Mouse (Mus musculus) E14TG2a.4 (cell line): ENCODE measurements at regions not wholly inside any gene's neighbourhood (a gene's known extent, or its start where the extent isn't known, plus 50 kb on each side); places are given as distances from the start of the nearest gene placed in this dataset.

Experiments
- H3K27me3 ChIP-seq: 2 replicates; pipeline ENCODE4 v1.6.1; 2014; ENCODE audit warnings: low read length, control low read depth; ENCODE audit not compliant: insufficient read depth
- H3K36me3 ChIP-seq: 2 replicates; pipeline ENCODE4 v1.6.1; 2014; ENCODE audit warnings: low read length, control low read depth; ENCODE audit not compliant: insufficient read depth
- H3K4me1 ChIP-seq: replicated peaks from 2 replicates; pipeline ENCODE4 v1.6.1; 2014; ENCODE audit warnings: low read depth, low read length, control low read depth
- H3K4me3 ChIP-seq: replicated peaks from 2 replicates; pipeline ENCODE4 v1.5.1; 2014; ENCODE audit warnings: mild to moderate bottlenecking, low read length
- H3K9me3 ChIP-seq: 2 replicates; pipeline ENCODE4 v1.6.1; 2014; ENCODE audit warnings: low read length, control low read depth
- CTCF ChIP-seq: conservative IDR thresholded peaks from 2 replicates; pipeline ENCODE4 v1.5.1; 2014; ENCODE audit warnings: low read length
- NANOG ChIP-seq: IDR thresholded peaks from 2 replicates; pipeline ENCODE4 v1.6.1; 2014; ENCODE audit warnings: borderline replicate concordance, low read length, mixed read lengths
- POU5F1 ChIP-seq: IDR thresholded peaks from 2 replicates; pipeline ENCODE4 v1.6.1; 2014; ENCODE audit warnings: low read length, borderline replicate concordance

- no peaks in the 10 kb centered on the region for H3K36me3 ChIP-seq
- no peaks in the 10 kb centered on the region for H3K9me3 ChIP-seq
- H3K27me3 ChIP-seq, result no peaks in the 10 kb centered on the region
- no peaks in the 10 kb centered on the region for H3K4me1 ChIP-seq
- H3K4me3 ChIP-seq, result no peak overlapping the region
- TF ChIP-seq POU5F1, result no peak
- no peak for TF ChIP-seq NANOG
- TF ChIP-seq CTCF, result no peak
Observed at GRCm38 (mm10) chr13:119310013-119310412, 118.4 kb upstream of the Paip1 start.

GRCm38 (mm10) chr13:119314356-119314755 is 114.0 kb upstream of the Paip1 start:
- TF ChIP-seq NANOG, result no peak
- Histone ChIP-seq H3K4me1 (no peaks in the 10 kb centered on the region), H3K9me3 (peaks cover 26% of the 10 kb centered on the region), H3K27me3 (no peaks in the 10 kb centered on the region), H3K4me3 (no peak overlapping the region), H3K36me3 (no peaks in the 10 kb centered on the region)

GRCm38 (mm10) chr13:119318358-119318757 is 110.0 kb upstream of the Paip1 start:
- TF ChIP-seq CTCF (no peak), NANOG (no peak), POU5F1 (no peak)
- Histone ChIP-seq H3K36me3 (no peaks in the 10 kb centered on the region), H3K4me3 (no peak overlapping the region), H3K9me3 (peaks cover 44% of the 10 kb centered on the region), H3K4me1 (no peaks in the 10 kb centered on the region), H3K27me3 (no peaks in the 10 kb centered on the region)

GRCm38 (mm10) chr13:119325510-119325909 is 102.9 kb upstream of the Paip1 start:
- Histone ChIP-seq H3K9me3 (peaks cover 15% of the 10 kb centered on the region), H3K4me3 (no peak overlapping the region), H3K4me1 (no peaks in the 10 kb centered on the region), H3K36me3 (no peaks in the 10 kb centered on the region), H3K27me3 (no peaks in the 10 kb centered on the region)
- TF ChIP-seq POU5F1 (no peak), CTCF (no peak), NANOG (no peak)

GRCm38 (mm10) chr13:119326877-119327625 is 101.3 kb upstream of the Paip1 start:
- H3K4me3 ChIP-seq, result no peak overlapping the region
- no peaks in the 10 kb centered on the region for H3K27me3 ChIP-seq
- no peaks in the 10 kb centered on the region for H3K36me3 ChIP-seq
- no peaks in the 10 kb centered on the region for H3K4me1 ChIP-seq
- TF ChIP-seq NANOG, result no peak
- no peak for TF ChIP-seq CTCF
- TF ChIP-seq POU5F1, result no peak
- peaks cover 8% of the 10 kb centered on the region for H3K9me3 ChIP-seq

GRCm38 (mm10) chr13:119328731-119329130 is 99.7 kb upstream of the Paip1 start:
- H3K4me3 ChIP-seq, result no peak overlapping the region
- H3K9me3 ChIP-seq, result peaks cover 6% of the 10 kb centered on the region
- H3K27me3 ChIP-seq, result no peaks in the 10 kb centered on the region
- H3K4me1 ChIP-seq, result no peaks in the 10 kb centered on the region
- TF ChIP-seq NANOG, result no peak
- TF ChIP-seq POU5F1, result no peak
- no peak for TF ChIP-seq CTCF
- H3K36me3 ChIP-seq, result no peaks in the 10 kb centered on the region

- no peak overlapping the region for H3K4me3 ChIP-seq
- H3K9me3 ChIP-seq, result peaks cover 3% of the 10 kb centered on the region
- TF ChIP-seq NANOG, result no peak
- no peak for TF ChIP-seq CTCF
- TF ChIP-seq POU5F1, result no peak
- H3K36me3 ChIP-seq, result peaks cover 6% of the 10 kb centered on the region
- no peaks in the 10 kb centered on the region for H3K27me3 ChIP-seq
- no peaks in the 10 kb centered on the region for H3K4me1 ChIP-seq
Observed at GRCm38 (mm10) chr13:119331815-119332214, 96.6 kb upstream of the Paip1 start.

GRCm38 (mm10) chr13:119333915-119334314 is 94.5 kb upstream of the Paip1 start:
- TF ChIP-seq NANOG, result no peak
- TF ChIP-seq POU5F1, result no peak
- no peak for TF ChIP-seq CTCF
- Histone ChIP-seq H3K36me3 (peaks cover 6% of the 10 kb centered on the region), H3K4me1 (no peaks in the 10 kb centered on the region), H3K27me3 (no peaks in the 10 kb centered on the region), H3K4me3 (no peak overlapping the region), H3K9me3 (no peaks in the 10 kb centered on the region)

- H3K4me1 ChIP-seq, result no peaks in the 10 kb centered on the region
- no peak overlapping the region for H3K4me3 ChIP-seq
- H3K27me3 ChIP-seq, result no peaks in the 10 kb centered on the region
- no peaks in the 10 kb centered on the region for H3K9me3 ChIP-seq
- TF ChIP-seq POU5F1, result no peak
- no peak for TF ChIP-seq CTCF
- TF ChIP-seq NANOG, result no peak
- peaks cover 6% of the 10 kb centered on the region for H3K36me3 ChIP-seq
Observed at GRCm38 (mm10) chr13:119337861-119338260, 90.5 kb upstream of the Paip1 start.
